ENCODE assay signal across 16 mouse cellular contexts in the genomic region with DNA sequence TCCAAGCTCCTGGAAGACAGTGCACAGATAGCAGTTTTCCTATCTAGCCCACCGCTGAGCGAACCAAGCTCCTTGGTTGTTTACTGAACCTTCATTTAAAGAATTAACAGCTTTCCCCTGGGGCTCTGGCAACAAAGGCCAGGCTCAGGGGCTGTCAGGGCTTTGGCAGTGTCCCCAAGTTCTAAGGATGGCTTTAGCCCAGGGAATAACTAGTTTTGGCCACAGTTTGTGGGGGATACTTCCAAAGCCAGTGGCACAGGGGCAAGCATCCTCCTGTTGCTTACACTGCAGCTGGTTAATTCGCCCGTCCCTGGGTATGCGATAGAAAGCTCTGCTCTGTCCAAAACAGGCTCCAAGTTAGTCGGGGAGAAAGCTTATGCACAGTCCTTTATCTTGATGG. TPM values are rescaled to one million over a fixed set of nuclear protein-coding genes. Genes with fewer than 3 reads are reported as not detected.
DNase-seq lines count a peak whose midpoint lies in the region; ATAC-seq and TF ChIP-seq lines count a peak whose summit lies in the region.
"Had no signal": no experiment of that assay in that cellular context is flagged by ENCODE, and none has a peak within 500 bp of the region (broad histone marks: within the 10 kb centered on the region; RNA-seq: fewer than 3 reads in every experiment).

No protein-coding gene starts in this region.

- WGBS in lung, embryonic 16.5 days = 17% methylated on average over 6 of the region's 6 CpGs
- WGBS in lung, postnatal 0 days = 25% methylated on average over 6 of the region's 6 CpGs
- 3% methylated on average over 6 of the region's 6 CpGs for WGBS in forebrain, embryonic 14.5 days
- 5% methylated on average over 6 of the region's 6 CpGs for WGBS in midbrain, embryonic 13.5 days

- DNase-seq in cerebellum, postnatal 10 days = peak; percentile 56 to 67
- no peak for DNase-seq in cerebellum, postnatal 25 days
- no peak for DNase-seq in lung, postnatal 0 days (ENCODE audit: low spot score)
- DNase-seq in forebrain, embryonic 14.5 days (ENCODE audit: low spot score) = peak; percentile 69
- no peak for DNase-seq in adrenal gland, adult 8-10 months
- DNase-seq in urinary bladder, postnatal 14 days (ENCODE audit: low spot score) = no peak
- DNase-seq: cerebellum, postnatal 36 days; gastrocnemius, postnatal 10 days; heart, postnatal 36 days; kidney, adult 11 months; kidney, postnatal 10 days; lung, postnatal 10 days had no signal

- TF ChIP-seq CTCF in lung, postnatal 0 days (IDR thresholded peaks at IDR 0.05) = no peak

- no peaks in the 10 kb centered on the region for H3K9me3 ChIP-seq in lung, embryonic 16.5 days (ENCODE audit: control insufficient read depth, low read length)
- no peaks in the 10 kb centered on the region for H3K9me3 ChIP-seq in lung, postnatal 0 days (ENCODE audit: low read length)
- no peaks in the 10 kb centered on the region for H3K9me3 ChIP-seq in forebrain, embryonic 14.5 days (replicated peaks; ENCODE audit: control insufficient read depth, low read length)
- H3K9me3 ChIP-seq in midbrain, embryonic 13.5 days = no peaks in the 10 kb centered on the region
- H3K9me3 ChIP-seq: embryonic facial prominence, embryonic 13.5 days; heart, embryonic 10.5 days had no signal

- no peak for ATAC-seq in lung, embryonic 16.5 days (ENCODE audit: low read depth)
- no peak for ATAC-seq in lung, postnatal 0 days
- ATAC-seq in forebrain, embryonic 14.5 days = no peak
- no peak for ATAC-seq in midbrain, embryonic 13.5 days

- H3K4me1 ChIP-seq in lung, embryonic 16.5 days (replicated peaks; ENCODE audit: control insufficient read depth, insufficient read depth, low read length) = peaks cover 21% of the 10 kb centered on the region
- no peaks in the 10 kb centered on the region for H3K4me1 ChIP-seq in lung, postnatal 0 days (ENCODE audit: insufficient read depth, low read depth, low read length)
- peaks cover 23% of the 10 kb centered on the region for H3K4me1 ChIP-seq in forebrain, embryonic 14.5 days (ENCODE audit: control insufficient read depth, insufficient read depth, low read length)
- peaks cover 51% of the 10 kb centered on the region for H3K4me1 ChIP-seq in midbrain, embryonic 13.5 days (replicated peaks)

- H3K4me2 ChIP-seq in lung, embryonic 16.5 days (ENCODE audit: low read depth, low read length) = no peak overlapping the region
- no peak overlapping the region for H3K4me2 ChIP-seq in lung, postnatal 0 days (replicated peaks; ENCODE audit: low read depth, low read length)
- no peak overlapping the region for H3K4me2 ChIP-seq in forebrain, embryonic 14.5 days (ENCODE audit: low read length)
- peak overlapping the region; percentile 16; the same call in 1 of the 2 replicates for H3K4me2 ChIP-seq in midbrain, embryonic 13.5 days (replicated peaks)

- no peak for TF ChIP-seq EP300 in lung, postnatal 0 days (IDR thresholded peaks at IDR 0.05)

- H3K36me3 ChIP-seq in lung, embryonic 16.5 days (ENCODE audit: control insufficient read depth, insufficient read depth, low read length) = no peaks in the 10 kb centered on the region
- H3K36me3 ChIP-seq in lung, postnatal 0 days (ENCODE audit: insufficient read depth, low read length) = no peaks in the 10 kb centered on the region
- no peaks in the 10 kb centered on the region for H3K36me3 ChIP-seq in forebrain, embryonic 14.5 days (ENCODE audit: control insufficient read depth, insufficient read depth, low read length)
- no peaks in the 10 kb centered on the region for H3K36me3 ChIP-seq in midbrain, embryonic 13.5 days
- H3K36me3 ChIP-seq: embryonic facial prominence, embryonic 13.5 days; heart, embryonic 10.5 days had no signal

- no peak overlapping the region for H3K4me3 ChIP-seq in lung, embryonic 16.5 days (ENCODE audit: low read length)
- no peak overlapping the region for H3K4me3 ChIP-seq in lung, postnatal 0 days (ENCODE audit: low read depth, low read length)
- H3K4me3 ChIP-seq in forebrain, embryonic 14.5 days (ENCODE audit: low read depth, low read length) = no peak overlapping the region
- no peak overlapping the region for H3K4me3 ChIP-seq in midbrain, embryonic 13.5 days (replicated peaks)
- H3K4me3 ChIP-seq: embryonic facial prominence, embryonic 13.5 days; heart, embryonic 10.5 days had no signal

- no peak overlapping the region; the same call in 1 of the 2 replicates for H3K9ac ChIP-seq in lung, embryonic 16.5 days (ENCODE audit: low read length)
- no peak overlapping the region for H3K9ac ChIP-seq in lung, postnatal 0 days (replicated peaks; ENCODE audit: low read depth)
- H3K9ac ChIP-seq in forebrain, embryonic 14.5 days (ENCODE audit: low read length) = 0 out of 2 replicates have a peak overlapping the region, but pooled peaks have one; percentile 4
- H3K9ac ChIP-seq in midbrain, embryonic 13.5 days (replicated peaks) = no peak overlapping the region
- H3K9ac ChIP-seq: embryonic facial prominence, embryonic 13.5 days had no signal

- no peaks in the 10 kb centered on the region for H3K27me3 ChIP-seq in lung, embryonic 16.5 days (ENCODE audit: control insufficient read depth, insufficient read depth, low read depth, low read length)
- no peaks in the 10 kb centered on the region for H3K27me3 ChIP-seq in lung, postnatal 0 days (replicated peaks; ENCODE audit: insufficient read depth, low read length)
- no peaks in the 10 kb centered on the region for H3K27me3 ChIP-seq in forebrain, embryonic 14.5 days (replicated peaks; ENCODE audit: control insufficient read depth, insufficient read depth, low read length)
- no peaks in the 10 kb centered on the region; the same call in 1 of the 2 replicates for H3K27me3 ChIP-seq in midbrain, embryonic 13.5 days

- H3K27ac ChIP-seq in lung, embryonic 16.5 days (ENCODE audit: low read length) = peak overlapping the region; percentile 10; the same call in 1 of the 2 replicates
- no peak overlapping the region for H3K27ac ChIP-seq in lung, postnatal 0 days (ENCODE audit: low read length)
- no peak overlapping the region for H3K27ac ChIP-seq in forebrain, embryonic 14.5 days (ENCODE audit: low read depth, low read length)
- peak overlapping the region; percentile 30; the same call in 1 of the 2 replicates for H3K27ac ChIP-seq in midbrain, embryonic 13.5 days
- H3K27ac ChIP-seq: embryonic facial prominence, embryonic 13.5 days; heart, embryonic 10.5 days had no signal

RNA-seq across cellular contexts. Expression of gene Cxcr4, which starts 3.4 kb away (rescaled TPM):
- 9.0 and 9.1 TPM in 2 replicates for polyA plus RNA-seq in lung, embryonic 16.5 days (2015; fragmentation: Nextera tagmentation; extraction: Ambion mirVana)
- 13.3 and 15.1 TPM in 2 replicates for polyA plus RNA-seq in lung, postnatal 0 days (2015; fragmentation: Nextera tagmentation; extraction: Ambion mirVana)
- 13.5 and 13.8 TPM in 2 replicates for polyA plus RNA-seq in forebrain, embryonic 14.5 days (2014; fragmentation: Nextera tagmentation; extraction: Ambion mirVana)
- polyA plus RNA-seq in midbrain, embryonic 13.5 days (2015; fragmentation: Nextera tagmentation; extraction: Ambion mirVana) = 13.6 and 15.4 TPM in 2 replicates
- total RNA-seq in adrenal gland, adult 8-10 months (2022) = 10 to 100 TPM; 14.8 to 66.9 (median 40.0) TPM

Comparison
In these comparisons a context has a peak if more than half of its experiments do, and no peak if none do; other contexts are left out.
1. DNase-seq: peak in cerebellum, postnatal 10 days (2 of 2) and forebrain, embryonic 14.5 days (single experiment); none in cerebellum, postnatal 25 days (0 of 2), lung, postnatal 0 days (single experiment), adrenal gland, adult 8-10 months (single experiment) and urinary bladder, postnatal 14 days (single experiment).
2. H3K27ac ChIP-seq: peak in lung, embryonic 16.5 days (single experiment) and midbrain, embryonic 13.5 days (single experiment); none in lung, postnatal 0 days (single experiment) and forebrain, embryonic 14.5 days (single experiment).